Mouse (Mus musculus) stomach, embryonic 15.5 days (tissue): ENCODE measurements at regions not wholly inside any gene's neighbourhood (a gene's known extent, or its start where the extent isn't known, plus 50 kb on each side); places are given as distances from the start of the nearest gene placed in this dataset.

ENCODE experiments used
- ATAC-seq: fragments of 200-750 bp; cut with Nextera tagmentation; 2 replicates; pipeline ENCODE4 v1.8.0; 2017; ENCODE audit warnings: low read depth, moderate number of reproducible peaks, moderate TSS enrichment; ENCODE audit not compliant: insufficient read depth, low FRiP score
- H3K27ac ChIP-seq: fragments of 300-500 bp; sonication (generic); 2 replicates; pipeline ENCODE4 v1.5.1; 2015; ENCODE audit warnings: mild to moderate bottlenecking, inconsistent platforms
- H3K27me3 ChIP-seq: fragments of 300-500 bp; sonication (generic); replicated peaks from 2 replicates; pipeline ENCODE4 v1.6.1; 2015; ENCODE audit warnings: inconsistent platforms
- H3K36me3 ChIP-seq: fragments of 300-500 bp; sonication (generic); 2 replicates; pipeline ENCODE4 v1.6.1; 2015; ENCODE audit warnings: inconsistent platforms
- H3K4me1 ChIP-seq: fragments of 300-500 bp; sonication (generic); 2 replicates; pipeline ENCODE4 v1.6.1; 2015; ENCODE audit warnings: inconsistent platforms
- H3K4me2 ChIP-seq: fragments of 300-500 bp; sonication (generic); 2 replicates; pipeline ENCODE4 v1.6.1; 2015; ENCODE audit warnings: mild to moderate bottlenecking, inconsistent platforms
- H3K4me3 ChIP-seq: fragments of 300-500 bp; sonication (generic); replicated peaks from 2 replicates; pipeline ENCODE4 v1.5.1; 2015; ENCODE audit warnings: inconsistent platforms
- H3K9ac ChIP-seq: fragments of 300-500 bp; sonication (generic); 2 replicates; pipeline ENCODE4 v1.6.1; 2015; ENCODE audit warnings: inconsistent platforms
- H3K9me3 ChIP-seq: fragments of 300-500 bp; sonication (generic); 2 replicates; pipeline ENCODE4 v1.6.1; 2016; ENCODE audit warnings: inconsistent platforms
- WGBS: fragments of 180-500 bp; shearing (Covaris S2); methylation state at CpG from one replicate; pipeline ENCODE4 v1.1.7; 2015; 5-methylcytosine and 5-hydroxymethylcytosine counted together

- Histone ChIP-seq H3K27me3 (no peaks in the 10 kb centered on the region; the same call in 1 of the 2 replicates), H3K36me3 (no peaks in the 10 kb centered on the region), H3K9me3 (no peaks in the 10 kb centered on the region), H3K4me2 (peak overlapping the region; percentile 42), H3K27ac (no peak overlapping the region), H3K4me3 (no peak overlapping the region), H3K9ac (no peak overlapping the region), H3K4me1 (peaks cover 7% of the 10 kb centered on the region; the same call in 1 of the 2 replicates)
- ATAC-seq: peak; percentile 59
- WGBS: 22% methylated on average over 12 of the region's 12 CpGs
These were observed 161.1 kb upstream of the Sox9 start for GRCm38 (mm10) chr11:112620916-112621315.

- ATAC-seq: no peak
These were observed 160.5 kb upstream of the Sox9 start for GRCm38 (mm10) chr11:112621385-112622120.

GRCm38 (mm10) chr11:112649298-112649697 lies 132.7 kb upstream of the Sox9 start:
- Histone ChIP-seq H3K9ac (no peak overlapping the region), H3K27ac (no peak overlapping the region), H3K4me1 (no peaks in the 10 kb centered on the region), H3K27me3 (no peaks in the 10 kb centered on the region), H3K4me2 (no peak overlapping the region), H3K4me3 (no peak overlapping the region), H3K36me3 (no peaks in the 10 kb centered on the region), H3K9me3 (no peaks in the 10 kb centered on the region)
- 27% methylated on average over 9 of the region's 9 CpGs for WGBS
- peak; percentile 66; the same call in 1 of the 2 replicates for ATAC-seq

More at GRCm38 (mm10) chr11:112621385-112622120, 160.5 kb upstream of the Sox9 start:
- H3K27me3 ChIP-seq: no peaks in the 10 kb centered on the region; the same call in 1 of the 2 replicates
- H3K9ac ChIP-seq: no peak overlapping the region
- 46% methylated on average over 9 of the region's 9 CpGs for WGBS
- peaks cover 7% of the 10 kb centered on the region; the same call in 1 of the 2 replicates for H3K4me1 ChIP-seq
- H3K4me3 ChIP-seq: no peak overlapping the region
- H3K4me2 ChIP-seq: peak overlapping the region; percentile 42
- no peaks in the 10 kb centered on the region for H3K9me3 ChIP-seq
- no peaks in the 10 kb centered on the region for H3K36me3 ChIP-seq
- H3K27ac ChIP-seq: no peak overlapping the region

- H3K36me3 ChIP-seq: no peaks in the 10 kb centered on the region
- 47% methylated on average over 11 of the region's 11 CpGs for WGBS
- H3K9me3 ChIP-seq: no peaks in the 10 kb centered on the region
- H3K9ac ChIP-seq: no peak overlapping the region
- H3K27ac ChIP-seq: no peak overlapping the region
- 0 out of 2 replicates have a peak, but pooled peaks have one; percentile 31 for ATAC-seq
- no peaks in the 10 kb centered on the region for H3K27me3 ChIP-seq
- H3K4me1 ChIP-seq: no peaks in the 10 kb centered on the region
- no peak overlapping the region for H3K4me2 ChIP-seq
- no peak overlapping the region for H3K4me3 ChIP-seq
These were observed 124.4 kb upstream of the Sox9 start for GRCm38 (mm10) chr11:112657410-112658159.

- Histone ChIP-seq H3K4me3 (no peak overlapping the region), H3K4me2 (no peak overlapping the region), H3K27ac (no peak overlapping the region), H3K36me3 (no peaks in the 10 kb centered on the region), H3K4me1 (no peaks in the 10 kb centered on the region), H3K9ac (no peak overlapping the region), H3K27me3 (no peaks in the 10 kb centered on the region), H3K9me3 (no peaks in the 10 kb centered on the region)
- 61% methylated on average over 3 of the region's 3 CpGs for WGBS
- ATAC-seq: no peak
These were observed 122.1 kb upstream of the Sox9 start for GRCm38 (mm10) chr11:112659911-112660310.

- ATAC-seq: no peak
- Histone ChIP-seq H3K4me1 (no peaks in the 10 kb centered on the region), H3K4me3 (no peak overlapping the region), H3K36me3 (no peaks in the 10 kb centered on the region), H3K4me2 (no peak overlapping the region), H3K27me3 (no peaks in the 10 kb centered on the region), H3K9me3 (no peaks in the 10 kb centered on the region), H3K9ac (no peak overlapping the region), H3K27ac (no peak overlapping the region)
- 81% methylated on average over 7 of the region's 7 CpGs for WGBS
These were observed 120.6 kb upstream of the Sox9 start for GRCm38 (mm10) chr11:112661426-112661825.

GRCm38 (mm10) chr11:112667311-112667710 lies 114.7 kb upstream of the Sox9 start:
- H3K9ac ChIP-seq: no peak overlapping the region
- no peaks in the 10 kb centered on the region for H3K4me1 ChIP-seq
- no peak overlapping the region for H3K4me2 ChIP-seq
- no peaks in the 10 kb centered on the region for H3K9me3 ChIP-seq
- H3K27ac ChIP-seq: no peak overlapping the region
- H3K36me3 ChIP-seq: no peaks in the 10 kb centered on the region
- no peaks in the 10 kb centered on the region for H3K27me3 ChIP-seq
- no peak overlapping the region for H3K4me3 ChIP-seq
- ATAC-seq: no peak
- 83% methylated on average over 7 of the region's 7 CpGs for WGBS

- 81% methylated on average over 4 of the region's 4 CpGs for WGBS
- no peak overlapping the region for H3K4me3 ChIP-seq
These were observed 109.9 kb upstream of the Sox9 start for GRCm38 (mm10) chr11:112672086-112672485.

GRCm38 (mm10) chr11:112690047-112690446 lies 92.0 kb upstream of the Sox9 start:
- Histone ChIP-seq H3K4me2 (no peak overlapping the region), H3K27ac (no peak overlapping the region), H3K4me3 (no peak overlapping the region), H3K9me3 (no peaks in the 10 kb centered on the region), H3K4me1 (no peaks in the 10 kb centered on the region), H3K9ac (no peak overlapping the region), H3K27me3 (no peaks in the 10 kb centered on the region), H3K36me3 (no peaks in the 10 kb centered on the region)
- ATAC-seq: no peak
- 83% methylated on average over 4 of the region's 4 CpGs for WGBS

More at GRCm38 (mm10) chr11:112672086-112672485, 109.9 kb upstream of the Sox9 start:
- Histone ChIP-seq H3K27me3 (no peaks in the 10 kb centered on the region), H3K36me3 (no peaks in the 10 kb centered on the region), H3K9me3 (no peaks in the 10 kb centered on the region), H3K4me1 (no peaks in the 10 kb centered on the region), H3K4me2 (no peak overlapping the region), H3K27ac (no peak overlapping the region), H3K9ac (no peak overlapping the region)
- ATAC-seq: no peak

- ATAC-seq: no peak
- Histone ChIP-seq H3K4me3 (no peak overlapping the region), H3K9me3 (no peaks in the 10 kb centered on the region), H3K27me3 (no peaks in the 10 kb centered on the region), H3K36me3 (no peaks in the 10 kb centered on the region), H3K27ac (no peak overlapping the region), H3K9ac (no peak overlapping the region), H3K4me2 (no peak overlapping the region), H3K4me1 (no peaks in the 10 kb centered on the region)
- WGBS: 77% methylated on average over 10 of the region's 10 CpGs
These were observed 75.9 kb upstream of the Sox9 start for GRCm38 (mm10) chr11:112706091-112706490.

GRCm38 (mm10) chr11:112708119-112708730 lies 73.8 kb upstream of the Sox9 start:
- Histone ChIP-seq H3K27ac (no peak overlapping the region), H3K36me3 (no peaks in the 10 kb centered on the region), H3K4me1 (no peaks in the 10 kb centered on the region), H3K4me3 (no peak overlapping the region), H3K4me2 (no peak overlapping the region), H3K27me3 (no peaks in the 10 kb centered on the region), H3K9me3 (no peaks in the 10 kb centered on the region), H3K9ac (no peak overlapping the region)
- no peak for ATAC-seq
- 58% methylated on average over 11 of the region's 11 CpGs for WGBS

- no peak for ATAC-seq
- Histone ChIP-seq H3K4me1 (no peaks in the 10 kb centered on the region), H3K9me3 (no peaks in the 10 kb centered on the region), H3K4me2 (no peak overlapping the region), H3K36me3 (no peaks in the 10 kb centered on the region), H3K9ac (no peak overlapping the region), H3K27me3 (no peaks in the 10 kb centered on the region), H3K4me3 (no peak overlapping the region), H3K27ac (no peak overlapping the region)
- WGBS: 61% methylated on average over 5 of the region's 5 CpGs
These were observed 70.4 kb upstream of the Sox9 start for GRCm38 (mm10) chr11:112711656-112712055.
